Mouse (Mus musculus) neural tube, embryonic 12.5 days (tissue): ENCODE measurements around the gene Sh3bgrl. TPM values are rescaled to one million over a fixed set of nuclear protein-coding genes. Genes with fewer than 3 reads are reported as not detected.
A peak's percentile ranks its signal among the peaks of the same experiment; 100 is the strongest.
"Not testable (repeated sequence)": the region's sequence is repeated elsewhere in the genome, so short reads cannot be mapped to it uniquely, and the experiment has no call there.

Source experiments
- ATAC-seq: fragments of 200-750 bp; cut with Nextera tagmentation; 2 replicates; pipeline ENCODE4 v1.8.0; 2017; ENCODE audit warnings: low read depth, mild to moderate bottlenecking, moderate TSS enrichment, moderate library complexity; ENCODE audit not compliant: low FRiP score
- H3K27ac ChIP-seq: fragments of 300-500 bp; sonication (generic); 2 replicates; pipeline ENCODE4 v1.5.1; 2016
- H3K27me3 ChIP-seq: fragments of 300-500 bp; sonication (generic); replicated peaks from 2 replicates; pipeline ENCODE4 v1.6.1; 2016; ENCODE audit warnings: mild to moderate bottlenecking
- H3K36me3 ChIP-seq: fragments of 300-500 bp; sonication (generic); 2 replicates; pipeline ENCODE4 v1.6.1; 2016; ENCODE audit warnings: mild to moderate bottlenecking
- H3K4me1 ChIP-seq: fragments of 300-500 bp; sonication (generic); 2 replicates; pipeline ENCODE4 v1.6.1; 2016
- H3K4me2 ChIP-seq: fragments of 300-500 bp; sonication (generic); replicated peaks from 2 replicates; pipeline ENCODE4 v1.6.1; 2016; ENCODE audit warnings: mild to moderate bottlenecking
- H3K4me3 ChIP-seq: fragments of 300-500 bp; sonication (generic); 2 replicates; pipeline ENCODE4 v1.5.1; 2016
- H3K9ac ChIP-seq: fragments of 300-500 bp; sonication (generic); 2 replicates; pipeline ENCODE4 v1.6.1; 2016; ENCODE audit warnings: mild to moderate bottlenecking
- H3K9me3 ChIP-seq: fragments of 300-500 bp; sonication (generic); 2 replicates; pipeline ENCODE4 v1.6.1; 2016; ENCODE audit warnings: mild to moderate bottlenecking
- WGBS: fragments of 180-500 bp; shearing (Covaris S2); methylation state at CpG from one replicate; pipeline ENCODE4 v1.1.7; 2016; 5-methylcytosine and 5-hydroxymethylcytosine counted together
- polyA plus RNA-seq: library from polyadenylated mRNA; unstranded; fragments of >200 nt; fragmentation: Nextera tagmentation; extraction: Ambion mirVana; gene quantifications from 2 replicates; pipeline ENCODE4 v1.2.1, GENCODE M21; 2016

Gene Sh3bgrl
- 173 and 184 TPM in 2 replicates for polyA plus RNA-seq

GRCm38 (mm10) chrX:109095245-109096242, at the start of gene Sh3bgrl:
Gene Sh3bgrl (plus strand): TSS chrX:109095365.
- H3K27ac ChIP-seq, result peak within 1 kb of the TSS; percentile 27; the same call in 1 of the 2 replicates
- peak within 1 kb of the TSS; percentile 40 for H3K4me3 ChIP-seq
- H3K36me3 ChIP-seq, result no peaks in the 10 kb centered on the region
- H3K9ac ChIP-seq, result peak within 1 kb of the TSS; percentile 51
- H3K4me1 ChIP-seq, result no peaks in the 10 kb centered on the region
- H3K4me2 ChIP-seq, result peak within 1 kb of the TSS; percentile 52
- H3K9me3 ChIP-seq, result no peaks in the 10 kb centered on the region
- WGBS, result 18% methylated on average over 26 of the region's 26 CpGs
- ATAC-seq, result peak; percentile 98
- no peaks in the 10 kb centered on the region for H3K27me3 ChIP-seq

- H3K4me1 ChIP-seq, result no peaks in the 10 kb centered on the region
- no peak overlapping the region for H3K9ac ChIP-seq
- WGBS, result 78% methylated on average over 1 of the region's 1 CpGs
- H3K27me3 ChIP-seq, result no peaks in the 10 kb centered on the region
- H3K4me3 ChIP-seq, result no peak overlapping the region
- no peak overlapping the region for H3K4me2 ChIP-seq
- H3K9me3 ChIP-seq, result no peaks in the 10 kb centered on the region
- H3K27ac ChIP-seq, result no peak overlapping the region
- ATAC-seq, result no peak
- H3K36me3 ChIP-seq, result no peaks in the 10 kb centered on the region
These were observed 47.4 kb upstream of the Sh3bgrl start for GRCm38 (mm10) chrX:109047773-109048172.

GRCm38 (mm10) chrX:109071719-109072118, 23.4 kb upstream of the Sh3bgrl start:
- WGBS, result 76% methylated on average over 3 of the region's 3 CpGs
- H3K4me2 ChIP-seq, result no peak overlapping the region
- ATAC-seq, result no peak
- no peak overlapping the region for H3K9ac ChIP-seq
- no peaks in the 10 kb centered on the region for H3K36me3 ChIP-seq
- no peaks in the 10 kb centered on the region for H3K4me1 ChIP-seq
- H3K27me3 ChIP-seq, result no peaks in the 10 kb centered on the region
- no peak overlapping the region for H3K27ac ChIP-seq
- no peak overlapping the region for H3K4me3 ChIP-seq
- no peaks in the 10 kb centered on the region for H3K9me3 ChIP-seq

- 76% methylated on average over 1 of the region's 1 CpGs for WGBS
- Histone ChIP-seq H3K9me3 (no peaks in the 10 kb centered on the region), H3K4me1 (no peaks in the 10 kb centered on the region), H3K9ac (no peak overlapping the region), H3K27me3 (no peaks in the 10 kb centered on the region), H3K4me3 (no peak overlapping the region), H3K27ac (no peak overlapping the region), H3K36me3 (no peaks in the 10 kb centered on the region), H3K4me2 (no peak overlapping the region)
- ATAC-seq, result no peak
These were observed 19.4 kb upstream of the Sh3bgrl start for GRCm38 (mm10) chrX:109075716-109076115.

- no peak for ATAC-seq
- H3K9me3 ChIP-seq, result no peaks in the 10 kb centered on the region
- H3K27me3 ChIP-seq, result no peaks in the 10 kb centered on the region
- no peak overlapping the region for H3K27ac ChIP-seq
- H3K4me2 ChIP-seq, result no peak overlapping the region
- H3K9ac ChIP-seq, result no peak overlapping the region
- 23% methylated on average over 3 of the region's 3 CpGs for WGBS
- no peak overlapping the region for H3K4me3 ChIP-seq
- no peaks in the 10 kb centered on the region for H3K36me3 ChIP-seq
- H3K4me1 ChIP-seq, result no peaks in the 10 kb centered on the region
These were observed 18.8 kb upstream of the Sh3bgrl start for GRCm38 (mm10) chrX:109076355-109076754.

- ATAC-seq, H3K9me3 ChIP-seq, H3K27me3 ChIP-seq, H3K4me1 ChIP-seq, H3K4me2 ChIP-seq, H3K9ac ChIP-seq, H3K4me3 ChIP-seq, H3K36me3 ChIP-seq, H3K27ac ChIP-seq: not testable (repeated sequence)
- WGBS, result 60% methylated on average over 4 of the region's 4 CpGs
These were observed 15.8 kb upstream of the Sh3bgrl start for GRCm38 (mm10) chrX:109079354-109079753.

GRCm38 (mm10) chrX:109087073-109087472, 8.1 kb upstream of the Sh3bgrl start:
- no peaks in the 10 kb centered on the region for H3K27me3 ChIP-seq
- H3K27ac ChIP-seq, result no peak overlapping the region
- no peaks in the 10 kb centered on the region for H3K9me3 ChIP-seq
- no peak overlapping the region for H3K4me3 ChIP-seq
- H3K9ac ChIP-seq, result no peak overlapping the region
- ATAC-seq, result no peak
- no peaks in the 10 kb centered on the region for H3K36me3 ChIP-seq
- H3K4me2 ChIP-seq, result no peak overlapping the region
- H3K4me1 ChIP-seq, result no peaks in the 10 kb centered on the region

- Histone ChIP-seq H3K4me1 (no peaks in the 10 kb centered on the region), H3K27me3 (no peaks in the 10 kb centered on the region), H3K4me3 (peak overlapping the region; percentile 40), H3K27ac (no peak overlapping the region), H3K9ac (no peak overlapping the region), H3K36me3 (no peaks in the 10 kb centered on the region), H3K4me2 (peak overlapping the region; percentile 52), H3K9me3 (no peaks in the 10 kb centered on the region)
- 13% methylated on average over 4 of the region's 4 CpGs for WGBS
- peak; percentile 62 for ATAC-seq
These were observed 365 bp upstream of the Sh3bgrl start for GRCm38 (mm10) chrX:109094800-109095199.

- ATAC-seq, result no peak
- H3K27ac ChIP-seq, result no peak overlapping the region
- WGBS, result 81% methylated on average over 1 of the region's 1 CpGs
- H3K36me3 ChIP-seq, result no peaks in the 10 kb centered on the region
- H3K9me3 ChIP-seq, result no peaks in the 10 kb centered on the region
- no peak overlapping the region for H3K4me3 ChIP-seq
- no peak overlapping the region for H3K4me2 ChIP-seq
- H3K9ac ChIP-seq, result no peak overlapping the region
- no peaks in the 10 kb centered on the region for H3K4me1 ChIP-seq
- no peaks in the 10 kb centered on the region for H3K27me3 ChIP-seq
These were observed 3.3 kb downstream of the Sh3bgrl start for GRCm38 (mm10) chrX:109098511-109098910.

GRCm38 (mm10) chrX:109100441-109100840, 5.3 kb downstream of the Sh3bgrl start:
- Histone ChIP-seq H3K9me3 (no peaks in the 10 kb centered on the region), H3K4me1 (no peaks in the 10 kb centered on the region), H3K36me3 (no peaks in the 10 kb centered on the region), H3K9ac (no peak overlapping the region), H3K4me2 (no peak overlapping the region), H3K4me3 (no peak overlapping the region), H3K27ac (no peak overlapping the region), H3K27me3 (no peaks in the 10 kb centered on the region)
- ATAC-seq, result no peak
- 84% methylated on average over 2 of the region's 2 CpGs for WGBS

- no peak for ATAC-seq
- H3K4me2 ChIP-seq, result no peak overlapping the region
- WGBS, result 47% methylated on average over 1 of the region's 1 CpGs
- H3K27me3 ChIP-seq, result no peaks in the 10 kb centered on the region
- no peaks in the 10 kb centered on the region for H3K36me3 ChIP-seq
- no peak overlapping the region for H3K4me3 ChIP-seq
- H3K9me3 ChIP-seq, result no peaks in the 10 kb centered on the region
- H3K4me1 ChIP-seq, result no peaks in the 10 kb centered on the region
- no peak overlapping the region for H3K27ac ChIP-seq
- H3K9ac ChIP-seq, result no peak overlapping the region
These were observed 13.1 kb downstream of the Sh3bgrl start for GRCm38 (mm10) chrX:109108117-109108805.

- Histone ChIP-seq H3K4me3 (no peak overlapping the region), H3K9ac (no peak overlapping the region), H3K9me3 (no peaks in the 10 kb centered on the region), H3K4me2 (no peak overlapping the region), H3K27ac (no peak overlapping the region), H3K4me1 (no peaks in the 10 kb centered on the region), H3K36me3 (no peaks in the 10 kb centered on the region), H3K27me3 (no peaks in the 10 kb centered on the region)
- ATAC-seq, result no peak
- 91% methylated on average over 1 of the region's 1 CpGs for WGBS
These were observed 17.7 kb downstream of the Sh3bgrl start for GRCm38 (mm10) chrX:109112885-109113284.
